Mouse (Mus musculus) liver, postnatal 0 days (tissue): Measurements from ENCODE around the gene Pum3. TPM values are rescaled to one million over a fixed set of nuclear protein-coding genes. Genes with fewer than 3 reads are reported as not detected.

ENCODE experiments used
- ATAC-seq: fragments of 200-750 bp; cut with Nextera tagmentation; 2 replicates; pipeline ENCODE4 v1.8.0; 2017; ENCODE audit warnings: mild to moderate bottlenecking, moderate library complexity
- DNase-seq: peaks from one replicate; pipeline ENCODE4 v3.0.0-alpha.2; 2016
- H3K27ac ChIP-seq: fragments of 300-500 bp; sonication (generic); 2 replicates; pipeline ENCODE4 v1.5.1; 2014; ENCODE audit warnings: antibody characterized with exemption, moderate library complexity, mild to moderate bottlenecking, low read depth
- H3K27me3 ChIP-seq: fragments of 300-500 bp; sonication (generic); 2 replicates; pipeline ENCODE4 v1.6.1; 2014; ENCODE audit warnings: low read length, control low read depth, mixed read lengths; ENCODE audit not compliant: insufficient read depth
- H3K36me3 ChIP-seq: fragments of 300-500 bp; sonication (generic); replicated peaks from 2 replicates; pipeline ENCODE4 v1.6.1; 2014; ENCODE audit warnings: mild to moderate bottlenecking, control low read depth, low read length, moderate library complexity, mixed read lengths; ENCODE audit not compliant: insufficient read depth
- H3K4me1 ChIP-seq: fragments of 300-500 bp; sonication (generic); 2 replicates; pipeline ENCODE4 v1.6.1; 2014; ENCODE audit warnings: antibody characterized with exemption, mild to moderate bottlenecking, control low read depth; ENCODE audit not compliant: insufficient read depth
- H3K4me2 ChIP-seq: fragments of 300-500 bp; sonication (generic); 2 replicates; pipeline ENCODE4 v1.6.1; 2014; ENCODE audit warnings: low read depth, mild to moderate bottlenecking, low read length, moderate library complexity, mixed read lengths
- H3K4me3 ChIP-seq: fragments of 300-500 bp; sonication (generic); 2 replicates; pipeline ENCODE4 v1.5.1; 2014; ENCODE audit warnings: low read depth, low read length
- H3K9ac ChIP-seq: fragments of 300-500 bp; sonication (generic); replicated peaks from 2 replicates; pipeline ENCODE4 v1.6.1; 2014; ENCODE audit warnings: mild to moderate bottlenecking, moderate library complexity
- H3K9me3 ChIP-seq: fragments of 300-500 bp; sonication (generic); 2 replicates; pipeline ENCODE4 v1.6.1; 2016; ENCODE audit warnings: mild to moderate bottlenecking, control low read depth, low read length, mixed read lengths
- CTCF ChIP-seq: sonication (generic); IDR thresholded peaks from 2 replicates; pipeline ENCODE4 v1.5.1; 2016; ENCODE audit warnings: antibody characterized with exemption, low read depth
- EP300 ChIP-seq: IDR thresholded peaks from 2 replicates; pipeline ENCODE4 v1.6.1; 2016; ENCODE audit warnings: antibody characterized with exemption, low read depth, mild to moderate bottlenecking
- WGBS: fragments of 180-500 bp; shearing (Covaris S2); extraction: QIAGEN DNeasy Blood & Tissue Kit; methylation state at CpG from one replicate; pipeline ENCODE4 v1.1.7; 2014; ENCODE audit not compliant: insufficient replicate concordance; 5-methylcytosine and 5-hydroxymethylcytosine counted together
- polyA plus RNA-seq: library from polyadenylated mRNA; unstranded; fragments of >200 nt; fragmentation: Nextera tagmentation; extraction: Ambion mirVana; gene quantifications from 2 replicates; pipeline ENCODE4 v1.2.1, GENCODE M21; 2015

Pum3 gene
- 32.7 and 37.8 TPM in 2 replicates for polyA plus RNA-seq

DNA sequence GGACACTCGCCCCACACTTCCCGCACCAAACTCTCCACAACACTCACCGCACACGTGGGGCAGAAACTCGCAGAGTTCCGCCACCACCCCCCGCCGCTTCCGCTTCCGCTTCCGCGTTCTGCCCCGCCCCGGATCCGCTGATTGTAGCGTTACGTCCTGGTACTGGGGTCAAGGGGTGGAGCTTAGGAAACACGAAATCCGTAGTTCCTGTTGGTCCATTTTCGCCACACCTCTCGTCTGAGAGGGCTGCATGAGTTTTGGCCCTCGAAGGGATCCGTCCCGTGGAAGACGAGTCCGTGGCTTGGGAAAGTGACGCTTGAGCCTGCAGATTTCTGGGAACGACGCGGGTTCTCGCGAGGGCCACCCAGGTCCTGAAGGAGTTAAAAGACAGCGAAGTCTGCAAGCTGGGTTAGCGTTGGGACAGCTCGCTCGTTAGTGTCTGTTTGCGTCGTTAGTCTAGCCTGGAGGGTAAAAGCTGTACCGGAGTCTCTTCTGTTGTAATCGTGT, at the start of gene Pum3:
TSS of gene Pum3 (minus strand) at position 81 of the 507 bp plus-strand sequence.
- no peaks in the 10 kb centered on the region for H3K27me3 ChIP-seq
- TF ChIP-seq CTCF (no peak), EP300 (peak; percentile 91)
- H3K27ac ChIP-seq: peak within 1 kb of the TSS; percentile 96
- under 1% methylated on average over 39 of the region's 40 CpGs for WGBS
- DNase-seq: peak; percentile 95
- H3K36me3 ChIP-seq: peaks cover 9% of the 10 kb centered on the region
- peak within 1 kb of the TSS; percentile 95 for H3K4me2 ChIP-seq
- H3K9ac ChIP-seq: peak within 1 kb of the TSS; percentile 84
- ATAC-seq: peak; percentile 98
- no peaks in the 10 kb centered on the region for H3K9me3 ChIP-seq
- H3K4me1 ChIP-seq: peaks cover 23% of the 10 kb centered on the region
- H3K4me3 ChIP-seq: peak within 1 kb of the TSS; percentile 89

DNA sequence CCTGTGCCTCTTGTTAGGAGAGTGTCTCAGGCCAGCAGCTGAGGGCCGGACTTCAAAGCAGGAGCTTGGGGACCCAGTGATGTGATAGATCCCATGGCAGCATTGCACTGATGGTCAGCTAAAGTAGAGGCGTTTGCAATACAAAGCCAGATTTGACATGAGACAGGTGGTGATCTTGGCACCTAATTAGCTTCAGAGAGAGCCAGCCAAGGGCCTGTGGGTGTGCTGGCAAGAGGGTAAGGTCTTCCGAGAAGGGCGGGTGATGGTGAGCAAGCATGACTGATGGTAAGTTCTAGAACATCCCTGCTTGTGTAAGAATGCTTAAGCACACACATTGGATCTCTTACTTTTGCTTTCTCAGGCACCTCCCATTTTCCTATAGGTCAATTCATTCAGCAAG, 37.1 kb upstream of the Pum3 start:
- H3K4me3 ChIP-seq: no peak overlapping the region
- no peaks in the 10 kb centered on the region for H3K4me1 ChIP-seq
- H3K27ac ChIP-seq: no peak overlapping the region
- H3K9ac ChIP-seq: no peak overlapping the region
- DNase-seq (no peak), ATAC-seq (no peak)
- TF ChIP-seq EP300 (no peak), CTCF (no peak)
- H3K36me3 ChIP-seq: no peaks in the 10 kb centered on the region
- 77% methylated on average over 4 of the region's 4 CpGs for WGBS
- no peak overlapping the region for H3K4me2 ChIP-seq
- no peaks in the 10 kb centered on the region for H3K9me3 ChIP-seq
- no peaks in the 10 kb centered on the region for H3K27me3 ChIP-seq

DNA sequence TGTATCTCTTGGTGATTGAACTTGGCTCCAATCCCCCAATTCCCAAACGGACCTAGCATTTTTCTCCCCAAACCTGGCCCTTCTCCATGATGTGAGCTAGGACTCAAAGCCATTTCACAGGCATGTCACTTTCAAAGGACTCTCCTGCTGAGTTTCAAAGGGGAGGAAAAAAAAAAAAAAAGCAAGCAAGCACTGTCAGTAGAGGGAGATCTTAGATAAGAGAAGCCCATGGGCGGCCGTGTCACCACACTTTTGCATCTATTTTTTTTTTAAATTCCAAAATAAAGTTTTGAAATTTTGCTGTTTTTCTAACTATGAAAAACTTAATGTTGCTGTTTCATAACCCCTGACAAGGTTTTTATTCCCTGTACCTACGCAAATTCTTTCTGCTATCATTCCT, 33.0 kb upstream of the Pum3 start:
- no peaks in the 10 kb centered on the region for H3K36me3 ChIP-seq
- no peak for TF ChIP-seq CTCF
- no peaks in the 10 kb centered on the region for H3K9me3 ChIP-seq
- no peak overlapping the region for H3K4me3 ChIP-seq
- no peaks in the 10 kb centered on the region for H3K4me1 ChIP-seq
- H3K9ac ChIP-seq: no peak overlapping the region
- ATAC-seq (no peak), DNase-seq (no peak)
- WGBS: 50% methylated on average over 4 of the region's 4 CpGs
- no peaks in the 10 kb centered on the region for H3K27me3 ChIP-seq
- no peak overlapping the region for H3K27ac ChIP-seq
- no peak overlapping the region for H3K4me2 ChIP-seq

DNA sequence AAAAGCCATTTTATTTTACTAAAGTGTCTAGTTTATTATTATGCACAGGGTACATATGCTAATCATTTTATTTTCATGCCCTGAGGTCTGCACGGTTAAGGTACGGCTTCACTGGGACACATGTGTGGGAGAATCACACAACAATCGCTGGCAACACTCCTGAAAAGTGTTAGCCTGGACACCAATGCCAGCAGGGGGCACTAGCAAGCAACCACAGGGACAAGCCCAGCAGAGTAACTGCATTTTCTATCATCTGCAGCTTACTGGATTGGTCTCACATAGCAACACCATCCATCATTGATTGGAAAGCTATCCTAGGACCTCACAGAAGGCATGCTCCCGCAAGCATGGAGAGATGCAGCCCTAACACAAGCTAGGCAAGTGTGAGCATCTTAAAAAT, 20.8 kb upstream of the Pum3 start:
- Histone ChIP-seq H3K4me3 (no peak overlapping the region), H3K4me2 (no peak overlapping the region), H3K9ac (no peak overlapping the region), H3K4me1 (no peaks in the 10 kb centered on the region), H3K27me3 (no peaks in the 10 kb centered on the region), H3K27ac (no peak overlapping the region), H3K9me3 (no peaks in the 10 kb centered on the region), H3K36me3 (no peaks in the 10 kb centered on the region)
- DNase-seq: peak; percentile 66
- no peak for TF ChIP-seq EP300
- TF ChIP-seq CTCF: peak; percentile 79
- 38% methylated on average over 4 of the region's 4 CpGs for WGBS
- no peak for ATAC-seq

DNA sequence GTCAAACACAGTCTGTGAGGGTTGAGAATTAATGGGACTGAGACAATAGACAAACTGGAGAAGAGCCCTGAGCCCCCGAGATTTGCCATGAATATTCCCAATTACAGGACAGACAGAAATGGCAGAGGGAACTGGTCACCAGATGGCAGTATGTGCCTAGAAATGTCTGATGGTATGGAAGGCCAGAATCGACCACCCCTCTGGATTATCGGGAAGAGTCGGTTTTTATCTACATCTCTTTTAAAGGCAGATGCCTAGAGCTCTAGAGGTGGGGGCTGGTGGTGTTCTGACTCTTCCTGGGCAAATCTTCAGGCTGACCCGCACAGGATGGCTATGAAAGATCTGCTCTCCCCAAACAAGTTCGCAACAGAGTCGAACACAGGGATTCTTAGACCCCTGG, 17.9 kb upstream of the Pum3 start:
- WGBS: 31% methylated on average over 7 of the region's 7 CpGs
- no peak for DNase-seq

DNA sequence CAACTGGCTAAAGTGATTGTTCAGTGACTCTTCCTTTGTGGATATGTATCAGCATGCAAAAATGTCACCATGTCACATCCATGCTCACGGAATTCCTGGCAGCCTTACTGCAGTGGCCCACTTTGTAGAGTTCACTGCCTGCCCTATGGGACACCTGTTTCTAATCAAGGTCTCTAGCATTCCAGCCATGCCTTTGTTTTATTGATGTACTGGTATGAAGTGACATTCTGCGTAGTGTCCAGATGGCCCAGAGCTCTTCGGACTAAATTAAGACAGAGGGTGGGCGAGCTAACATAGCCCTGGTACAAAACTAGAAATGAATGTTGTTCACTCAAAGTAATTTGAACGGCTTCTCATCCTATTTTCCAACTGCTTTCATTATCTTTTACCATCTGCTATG, 11.5 kb upstream of the Pum3 start:
- DNase-seq: no peak
- Histone ChIP-seq H3K27ac (no peak overlapping the region), H3K36me3 (no peaks in the 10 kb centered on the region), H3K4me3 (no peak overlapping the region), H3K4me1 (no peaks in the 10 kb centered on the region), H3K27me3 (no peaks in the 10 kb centered on the region), H3K9ac (no peak overlapping the region), H3K4me2 (no peak overlapping the region), H3K9me3 (no peaks in the 10 kb centered on the region)
- TF ChIP-seq EP300 (no peak), CTCF (no peak)
- 73% methylated on average over 5 of the region's 5 CpGs for WGBS
- no peak for ATAC-seq

More for the DNA sequence above, 17.9 kb upstream of the Pum3 start:
- Histone ChIP-seq H3K4me2 (no peak overlapping the region), H3K9ac (no peak overlapping the region), H3K4me1 (no peaks in the 10 kb centered on the region), H3K4me3 (no peak overlapping the region), H3K36me3 (no peaks in the 10 kb centered on the region), H3K27me3 (no peaks in the 10 kb centered on the region), H3K9me3 (no peaks in the 10 kb centered on the region), H3K27ac (no peak overlapping the region)
- TF ChIP-seq EP300: no peak
- peak; percentile 61 for TF ChIP-seq CTCF
- ATAC-seq: no peak
